Mouse (Mus musculus) left cerebral cortex, adult 6 months (tissue): ENCODE data around the gene Itgax. TPM values are rescaled to one million over a fixed set of nuclear protein-coding genes. Genes with fewer than 3 reads are reported as not detected.

Experiments
- long read RNA-seq, 2 experiments: library from polyadenylated mRNA; unstranded; transcript quantifications; one replicate each; pipeline ENCODE4 v2.0.0; 2019 to 2020
- polyA plus RNA-seq: library from polyadenylated mRNA; unstranded; fragments of <200 nt; fragmentation: Nextera tagmentation; gene quantifications from 2 replicates; pipeline ENCODE4 v1.2.3, GENCODE M21; 2021

Gene Itgax
- 0.11 and 0.14 TPM in 2 replicates for polyA plus RNA-seq
- long read RNA-seq, experiment 1, result 0 reads
- long read RNA-seq, experiment 2, result 0 reads

DNA sequence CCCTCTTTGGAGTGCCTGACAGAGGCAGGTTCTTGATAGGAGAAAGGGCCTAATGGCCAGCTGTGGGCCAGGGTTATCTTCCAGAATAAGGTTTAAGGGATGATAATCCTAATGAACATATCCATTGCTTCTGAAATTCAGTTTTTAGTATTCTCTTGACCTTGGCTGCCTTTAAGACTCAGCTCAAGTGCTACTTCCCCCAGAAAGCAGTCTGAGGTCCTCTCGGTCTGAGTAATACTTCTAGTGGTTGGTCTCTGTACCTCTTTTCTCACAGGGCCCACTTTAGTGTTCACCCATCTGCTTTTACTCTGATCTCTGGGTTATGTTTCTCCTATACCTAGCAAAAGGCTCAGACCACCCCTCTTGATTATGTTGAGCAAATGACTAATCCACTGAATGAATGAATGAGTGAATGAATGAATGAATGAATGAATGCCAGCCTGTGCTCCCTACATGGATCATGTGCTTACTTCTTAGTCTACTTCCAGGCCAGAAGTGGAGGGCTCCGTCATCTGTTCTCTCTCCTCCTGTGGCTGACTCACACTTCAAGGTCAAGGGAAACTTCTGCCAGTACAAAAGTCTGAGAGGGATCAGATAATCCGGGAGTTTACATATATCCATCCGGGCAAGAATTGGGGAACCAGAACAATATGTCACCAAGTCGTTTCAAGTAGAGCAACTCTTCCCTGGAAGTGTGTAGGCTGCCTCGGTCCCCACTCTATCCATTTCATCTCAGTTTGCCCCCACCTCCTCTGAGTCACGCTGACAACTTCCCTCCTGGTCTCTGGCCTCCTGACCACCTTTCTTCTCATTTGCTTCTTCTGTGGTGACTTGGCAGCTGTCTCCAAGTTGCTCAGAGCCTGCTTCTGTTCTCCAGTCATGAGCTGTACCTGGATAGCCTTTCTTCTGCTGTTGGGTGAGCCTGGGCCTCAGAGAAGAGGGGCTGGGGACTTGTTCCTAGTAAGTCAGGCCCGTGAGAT is at the start of gene Itgax:
Gene Itgax (plus strand): TSS at position 807 of the 980 bp plus-strand sequence.

DNA sequence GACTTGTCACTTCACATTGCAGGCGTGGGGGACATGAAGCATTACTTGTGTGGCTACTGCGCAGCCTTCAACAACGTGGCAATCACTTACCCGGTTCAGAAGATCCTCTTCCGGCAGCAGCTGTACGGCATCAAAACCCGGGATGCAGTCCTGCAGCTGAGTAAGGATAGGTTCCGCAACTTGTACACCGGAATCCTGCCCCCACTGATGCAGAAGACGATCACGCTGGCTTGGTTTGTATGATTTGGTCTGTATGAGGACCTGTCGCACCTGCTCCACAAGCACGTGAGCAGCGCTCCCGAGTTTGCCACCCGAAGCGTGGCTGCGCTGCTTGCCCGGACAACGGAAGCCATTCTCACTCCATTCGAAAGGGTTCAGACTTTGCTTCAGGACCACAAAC is 24.7 kb downstream of the Itgax start, which contains the start of gene Itgad:
Gene Itgad (plus strand): TSS at position 301 of the 400 bp plus-strand sequence.

Other genes starting within 250 kb of the Itgax start
- 0.63 and 0.69 TPM in 2 replicates for gene Prss53, start 238.6 kb upstream of the Itgax start, polyA plus RNA-seq
- gene Gm21974, start 234.1 kb upstream of the Itgax start, polyA plus RNA-seq, result 0.19 TPM in 1 of 2 replicates, not detected in the other
- gene Vkorc1, start 233.9 kb upstream of the Itgax start, polyA plus RNA-seq, result 88.5 and 90.1 TPM in 2 replicates
- 46.2 and 65.9 TPM in 2 replicates for gene Bckdk, start 225.5 kb upstream of the Itgax start, polyA plus RNA-seq
- 15.4 and 18.4 TPM in 2 replicates for gene Kat8, start 217.0 kb upstream of the Itgax start, polyA plus RNA-seq
- gene Prss8, start 199.4 kb upstream of the Itgax start, polyA plus RNA-seq, result 0.06 TPM in 1 of 2 replicates, not detected in the other
- 15.3 and 15.8 TPM in 2 replicates for gene Prss36, start 182.8 kb upstream of the Itgax start, polyA plus RNA-seq
- gene Fus, start 162.1 kb upstream of the Itgax start, polyA plus RNA-seq, result 10.8 and 13.0 TPM in 2 replicates
- gene Pycard, start 135.7 kb upstream of the Itgax start, polyA plus RNA-seq, result 15.8 and 26.1 TPM in 2 replicates
- not detected in 2 replicates for gene Trim72, start 125.6 kb upstream of the Itgax start, polyA plus RNA-seq
- gene Itgam, start 66.9 kb upstream of the Itgax start, polyA plus RNA-seq, result 2.4 and 2.5 TPM in 2 replicates
- gene Gm49368, start 66.9 kb upstream of the Itgax start, polyA plus RNA-seq, result 0.03 TPM in 1 of 2 replicates, not detected in the other
- 0.39 and 0.87 TPM in 2 replicates for gene Itgad, start 24.8 kb downstream of the Itgax start, polyA plus RNA-seq
- gene Cox6a2, start 76.8 kb downstream of the Itgax start, polyA plus RNA-seq, result 50.7 and 69.6 TPM in 2 replicates
- gene Armc5, start 107.8 kb downstream of the Itgax start, polyA plus RNA-seq, result 7.6 and 9.1 TPM in 2 replicates
- gene 9130023H24Rik, start 108.5 kb downstream of the Itgax start, polyA plus RNA-seq, result 3.0 and 4.5 TPM in 2 replicates
- 15.0 and 24.1 TPM in 2 replicates for gene Tgfb1i1, start 117.3 kb downstream of the Itgax start, polyA plus RNA-seq
- gene Slc5a2, start 136.1 kb downstream of the Itgax start, polyA plus RNA-seq, result not detected in 2 replicates
- 10.4 and 19.9 TPM in 2 replicates for gene BC017158, start 168.6 kb downstream of the Itgax start, polyA plus RNA-seq